10 mouse cellular contexts compared by ENCODE assay signal in the genomic region with DNA sequence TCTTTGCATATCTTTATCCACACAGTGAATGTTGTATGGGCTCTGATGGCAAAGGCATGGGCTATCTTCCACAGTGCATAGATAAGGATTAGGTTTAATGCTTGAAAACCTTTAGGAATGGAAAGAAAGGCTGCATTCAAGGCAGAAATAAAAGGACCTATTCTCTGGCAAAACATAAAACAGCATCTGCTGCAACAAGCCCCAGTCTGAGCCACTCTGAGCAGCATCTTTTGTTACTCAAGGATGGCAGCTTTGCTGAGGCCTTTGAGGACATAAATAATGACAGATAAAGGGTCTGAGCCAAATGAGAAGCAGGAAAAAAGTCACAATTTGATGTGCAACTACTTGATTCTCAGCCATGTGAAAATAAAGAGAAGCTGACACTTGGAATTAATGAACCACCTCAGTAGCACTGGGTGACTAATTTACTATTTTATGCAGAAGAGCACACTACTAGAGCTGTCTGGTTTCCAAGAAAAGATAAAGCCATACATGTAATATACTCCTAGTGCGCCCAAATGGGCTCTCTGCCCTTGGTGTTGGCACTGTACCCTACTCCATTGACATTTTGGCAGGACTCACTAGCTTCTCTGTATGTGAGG.
DNase-seq lines count a peak whose midpoint lies in the region; ATAC-seq and TF ChIP-seq lines count a peak whose summit lies in the region.
"Had no signal": no experiment of that assay in that cellular context is flagged by ENCODE, and none has a peak within 500 bp of the region (broad histone marks: within the 10 kb centered on the region; RNA-seq: fewer than 3 reads in every experiment).

No protein-coding gene starts in this region.

- H3K4me2 ChIP-seq in embryonic facial prominence, embryonic 11.5 days (ENCODE audit: low read depth, low read length): no peak overlapping the region
- no peak overlapping the region for H3K4me2 ChIP-seq in midbrain, embryonic 11.5 days
- H3K4me2 ChIP-seq: lung, embryonic 15.5 days had no signal

- no peaks in the 10 kb centered on the region for H3K27me3 ChIP-seq in embryonic facial prominence, embryonic 11.5 days (ENCODE audit: control insufficient read depth, insufficient read depth, low read length)
- no peaks in the 10 kb centered on the region for H3K27me3 ChIP-seq in embryonic facial prominence, embryonic 10.5 days (replicated peaks; ENCODE audit: low read depth, poor library complexity, severe bottlenecking)
- no peaks in the 10 kb centered on the region for H3K27me3 ChIP-seq in midbrain, embryonic 11.5 days (ENCODE audit: control insufficient read depth, insufficient read depth, low read length)
- H3K27me3 ChIP-seq in kidney, adult 2 months (replicated peaks; ENCODE audit: control insufficient read depth, insufficient read depth, low read length): no peaks in the 10 kb centered on the region
- H3K27me3 ChIP-seq: lung, embryonic 15.5 days had no signal

- no peak for DNase-seq in embryonic facial prominence, embryonic 11.5 days (ENCODE audit: low spot score)
- DNase-seq in embryonic facial prominence, embryonic 10.5 days (ENCODE audit: low spot score): no peak
- peak; percentile 20 for DNase-seq in cerebellum, adult 9-11 months
- DNase-seq in frontal cortex, postnatal 36 days (ENCODE audit: low spot score in 2 of 2): peak; percentile 1 to 6
- peak; percentile 85 for DNase-seq in midbrain, embryonic 11.5 days (ENCODE audit: low spot score, missing footprints)
- no peak for DNase-seq in thymus, postnatal 36 days
- no peak for DNase-seq in kidney, adult 2 months
- no peak for DNase-seq in spleen, adult 18-20 months

- no peak overlapping the region for H3K9ac ChIP-seq in embryonic facial prominence, embryonic 11.5 days (replicated peaks; ENCODE audit: low read length)
- no peak overlapping the region for H3K9ac ChIP-seq in midbrain, embryonic 11.5 days (ENCODE audit: low read length)
- H3K9ac ChIP-seq: lung, embryonic 15.5 days had no signal

- WGBS in embryonic facial prominence, embryonic 11.5 days: 68% methylated on average over 1 of the region's 1 CpGs
- 89% methylated on average over 1 of the region's 1 CpGs for WGBS in embryonic facial prominence, embryonic 10.5 days
- 41% methylated on average over 1 of the region's 1 CpGs for WGBS in midbrain, embryonic 11.5 days
- 63% methylated on average over 1 of the region's 1 CpGs for WGBS in kidney, adult 2 months

- H3K4me1 ChIP-seq in embryonic facial prominence, embryonic 11.5 days (ENCODE audit: control insufficient read depth, insufficient read depth, low read length): no peaks in the 10 kb centered on the region
- no peaks in the 10 kb centered on the region for H3K4me1 ChIP-seq in embryonic facial prominence, embryonic 10.5 days
- H3K4me1 ChIP-seq in midbrain, embryonic 11.5 days (ENCODE audit: control insufficient read depth, insufficient read depth, low read length): peaks cover 4% of the 10 kb centered on the region; the same call in 1 of the 2 replicates
- H3K4me1 ChIP-seq in kidney, adult 2 months (ENCODE audit: control insufficient read depth, insufficient read depth, low read length): no peaks in the 10 kb centered on the region
- H3K4me1 ChIP-seq: lung, embryonic 15.5 days had no signal

- no peak for TF ChIP-seq CTCF in kidney, adult 2 months (conservative IDR thresholded peaks at IDR 0.05; ENCODE audit: insufficient read depth, insufficient read length, low read depth, low read length)

- no peak for TF ChIP-seq POLR2A in kidney, adult 2 months (IDR thresholded peaks at IDR 0.05; ENCODE audit: low read depth, low read length)

- ATAC-seq in embryonic facial prominence, embryonic 11.5 days (replicated peaks; ENCODE audit: insufficient number of reproducible peaks, low FRiP score, low TSS enrichment, low read depth): 0 out of 2 replicates have a peak, but pooled peaks have one; percentile 29
- peak; percentile 91 for ATAC-seq in midbrain, embryonic 11.5 days (ENCODE audit: low FRiP score)

- no peak overlapping the region for H3K4me3 ChIP-seq in embryonic facial prominence, embryonic 11.5 days (ENCODE audit: low read depth, low read length)
- H3K4me3 ChIP-seq in embryonic facial prominence, embryonic 10.5 days: no peak overlapping the region
- H3K4me3 ChIP-seq in midbrain, embryonic 11.5 days (ENCODE audit: low read depth, low read length): no peak overlapping the region
- H3K4me3 ChIP-seq in kidney, adult 2 months (ENCODE audit: insufficient read depth, low read depth, low read length): no peak overlapping the region
- H3K4me3 ChIP-seq: lung, embryonic 15.5 days had no signal

- H3K27ac ChIP-seq in embryonic facial prominence, embryonic 11.5 days (replicated peaks; ENCODE audit: low read depth, low read length): no peak overlapping the region
- H3K27ac ChIP-seq in embryonic facial prominence, embryonic 10.5 days (replicated peaks): no peak overlapping the region
- H3K27ac ChIP-seq in midbrain, embryonic 11.5 days (ENCODE audit: low read depth, low read length): peak overlapping the region; percentile 73
- no peak overlapping the region for H3K27ac ChIP-seq in kidney, adult 2 months (ENCODE audit: insufficient read depth, low read depth, low read length)
- H3K27ac ChIP-seq: kidney, postnatal 0 days; lung, embryonic 15.5 days had no signal

- H3K36me3 ChIP-seq in embryonic facial prominence, embryonic 11.5 days (replicated peaks; ENCODE audit: control insufficient read depth, insufficient read depth, low read depth, low read length): no peaks in the 10 kb centered on the region
- H3K36me3 ChIP-seq in embryonic facial prominence, embryonic 10.5 days (replicated peaks): no peaks in the 10 kb centered on the region
- H3K36me3 ChIP-seq in midbrain, embryonic 11.5 days (ENCODE audit: control insufficient read depth, insufficient read depth, low read length): no peaks in the 10 kb centered on the region
- no peaks in the 10 kb centered on the region for H3K36me3 ChIP-seq in kidney, adult 2 months (ENCODE audit: control insufficient read depth, insufficient read depth, low read length)
- H3K36me3 ChIP-seq: lung, embryonic 15.5 days had no signal

- H3K9me3 ChIP-seq in embryonic facial prominence, embryonic 11.5 days (replicated peaks; ENCODE audit: control insufficient read depth, low read length): no peaks in the 10 kb centered on the region
- no peaks in the 10 kb centered on the region for H3K9me3 ChIP-seq in embryonic facial prominence, embryonic 10.5 days
- no peaks in the 10 kb centered on the region for H3K9me3 ChIP-seq in midbrain, embryonic 11.5 days (ENCODE audit: control insufficient read depth, low read length)
- H3K9me3 ChIP-seq: lung, embryonic 15.5 days had no signal

Comparison
In these comparisons a context has a peak if more than half of its experiments do, and no peak if none do; other contexts are left out.
1. DNase-seq: peak in cerebellum, adult 9-11 months (single experiment), frontal cortex, postnatal 36 days (2 of 2) and midbrain, embryonic 11.5 days (single experiment); none in embryonic facial prominence, embryonic 11.5 days (single experiment), embryonic facial prominence, embryonic 10.5 days (single experiment), thymus, postnatal 36 days (0 of 2), kidney, adult 2 months (single experiment) and spleen, adult 18-20 months (0 of 2).